Mouse (Mus musculus) T-cell, adult 2 months (primary cell): ENCODE results near the gene Smarcc2.
"Not testable (repeated sequence)": the region's sequence is repeated elsewhere in the genome, so short reads cannot be mapped to it uniquely, and the experiment has no call there.

Experiments
- DNase-seq: peaks from one replicate; pipeline ENCODE4 v3.0.0; 2022; ENCODE audit warnings: low spot score

Smarcc2 gene

GRCm38 (mm10) chr10:128442718-128443117 is 16.3 kb upstream of the Smarcc2 start:
- DNase-seq, result no peak

GRCm38 (mm10) chr10:128444354-128444753 is 14.7 kb upstream of the Smarcc2 start:
- no peak for DNase-seq

DNA sequence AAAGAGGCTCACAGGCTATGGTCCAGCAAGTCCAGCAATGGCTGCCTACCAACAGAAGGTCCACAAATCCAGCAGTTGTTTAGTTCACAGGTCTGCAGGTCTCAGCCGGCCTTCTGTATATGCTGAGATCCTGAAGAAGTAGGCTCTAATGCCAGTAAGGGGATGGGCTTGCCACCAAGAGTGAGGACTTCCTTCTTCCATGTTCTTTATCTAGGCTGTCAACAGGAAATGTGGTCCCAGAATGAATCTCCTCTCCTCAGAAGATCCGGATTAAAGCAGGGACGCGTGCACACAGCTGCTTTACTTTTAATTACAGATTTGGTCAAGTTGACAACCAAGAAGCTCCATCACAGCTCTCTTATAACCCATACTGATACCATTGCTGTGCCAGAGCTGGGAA is 13.6 kb upstream of the Smarcc2 start:
- no peak for DNase-seq

GRCm38 (mm10) chr10:128451014-128451413 is 8.0 kb upstream of the Smarcc2 start:
- DNase-seq, result no peak

GRCm38 (mm10) chr10:128454471-128454870 is 4.6 kb upstream of the Smarcc2 start:
- no peak for DNase-seq

DNA sequence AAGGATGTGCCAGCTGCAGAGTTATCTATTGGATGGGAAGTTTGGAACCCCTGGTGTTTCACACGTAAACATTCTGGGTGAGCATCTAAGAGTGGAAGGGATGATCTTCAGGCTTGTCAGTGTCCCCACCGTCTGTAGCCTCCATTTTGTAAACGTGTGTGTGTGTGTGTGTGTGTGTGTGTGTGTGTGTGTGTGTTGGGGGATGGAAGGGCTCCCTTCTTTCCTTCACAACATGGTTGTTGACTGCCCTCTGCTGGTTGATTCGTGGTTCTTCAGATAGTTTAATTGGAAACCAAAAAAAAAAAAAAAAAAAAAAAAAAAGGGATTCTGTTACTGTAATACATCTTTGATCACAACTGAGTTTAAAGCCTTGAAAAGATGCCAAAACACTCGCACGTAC is 3.8 kb upstream of the Smarcc2 start:
- DNase-seq, result peak; percentile 80

DNA sequence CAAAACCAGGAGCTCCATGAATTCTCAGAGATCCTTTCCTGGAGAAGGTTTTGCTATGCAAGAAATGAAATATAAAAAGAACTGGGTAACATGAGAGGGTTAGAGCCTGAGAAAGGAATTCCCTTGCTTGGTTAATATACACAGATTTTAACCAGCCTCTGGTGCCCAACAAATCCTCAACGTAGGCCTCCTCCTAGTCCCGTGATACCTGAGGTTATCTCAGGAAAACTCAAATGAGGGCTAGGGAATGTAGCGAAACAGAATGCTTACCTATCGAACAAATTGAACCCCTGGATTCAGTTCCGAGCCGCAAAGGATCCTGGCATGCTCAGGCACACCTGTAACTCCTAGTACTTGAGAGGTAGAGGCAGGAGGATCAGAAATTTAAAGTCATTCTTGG is 1.4 kb upstream of the Smarcc2 start:
- no peak for DNase-seq

- DNase-seq, result peak; percentile 75
Observed at GRCm38 (mm10) chr10:128458348-128458718, 715 bp upstream of the Smarcc2 start.

- DNase-seq, result peak; percentile 40
Observed at GRCm38 (mm10) chr10:128459409-128460269, 591 bp downstream of the Smarcc2 start.

- DNase-seq, result no peak
Observed at GRCm38 (mm10) chr10:128460270-128460630, 1.2 kb downstream of the Smarcc2 start.

- no peak for DNase-seq
Observed at GRCm38 (mm10) chr10:128474366-128474765, 15.3 kb downstream of the Smarcc2 start.

DNA sequence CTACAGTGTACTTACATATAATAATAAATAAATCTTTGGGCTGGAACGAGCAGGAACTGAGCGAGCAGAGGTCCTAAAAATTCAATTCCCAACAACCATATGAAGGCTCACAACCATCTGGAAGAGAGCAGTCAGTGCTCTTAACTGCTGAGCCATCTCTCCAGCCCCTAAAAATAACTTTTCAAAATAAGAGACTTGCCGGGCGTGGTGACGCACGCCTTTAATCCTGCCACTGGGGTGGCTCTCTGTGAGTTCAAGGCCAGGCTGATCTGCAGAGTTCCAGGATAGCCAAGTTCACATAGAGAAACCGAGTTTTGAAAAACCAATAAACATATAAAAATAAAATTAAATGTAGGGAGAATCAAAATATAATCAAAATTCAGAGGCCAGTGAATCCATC is 27.3 kb downstream of the Smarcc2 start:
- DNase-seq, result no peak

DNA sequence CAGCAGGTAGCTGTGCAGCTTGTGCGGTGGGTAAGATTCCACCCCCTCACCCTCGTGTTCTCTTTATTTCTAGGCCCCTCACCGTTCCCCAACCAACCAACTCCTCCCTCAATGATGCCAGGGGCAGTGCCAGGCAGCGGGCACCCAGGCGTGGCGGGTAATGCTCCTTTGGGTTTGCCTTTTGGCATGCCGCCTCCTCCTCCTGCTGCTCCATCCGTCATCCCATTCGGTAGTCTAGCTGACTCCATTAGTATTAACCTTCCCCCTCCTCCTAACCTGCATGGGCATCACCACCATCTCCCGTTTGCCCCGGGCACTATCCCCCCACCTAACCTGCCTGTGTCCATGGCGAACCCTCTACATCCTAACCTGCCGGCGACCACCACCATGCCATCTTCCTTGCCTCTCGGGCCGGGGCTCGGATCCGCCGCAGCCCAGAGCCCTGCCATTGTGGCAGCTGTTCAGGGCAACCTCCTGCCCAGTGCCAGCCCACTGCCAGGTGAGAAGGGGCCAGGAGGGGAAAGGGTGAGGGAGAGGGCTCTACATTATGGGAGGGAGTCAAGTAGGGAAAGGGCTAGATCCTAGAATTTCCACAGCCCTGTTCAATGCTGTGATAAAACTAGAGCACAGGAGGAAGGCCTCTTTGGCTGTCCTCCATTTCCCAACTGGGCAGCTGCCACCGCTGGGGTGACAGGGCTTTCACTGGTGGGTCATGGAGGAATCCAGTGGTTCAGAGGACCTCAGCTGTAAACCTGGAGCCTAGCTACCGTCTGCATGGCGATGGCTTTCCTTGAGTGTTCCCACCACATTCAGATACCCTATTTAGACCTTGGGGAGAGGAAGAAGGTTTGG is 29.0 kb downstream of the Smarcc2 start:
- no peak for DNase-seq

DNA sequence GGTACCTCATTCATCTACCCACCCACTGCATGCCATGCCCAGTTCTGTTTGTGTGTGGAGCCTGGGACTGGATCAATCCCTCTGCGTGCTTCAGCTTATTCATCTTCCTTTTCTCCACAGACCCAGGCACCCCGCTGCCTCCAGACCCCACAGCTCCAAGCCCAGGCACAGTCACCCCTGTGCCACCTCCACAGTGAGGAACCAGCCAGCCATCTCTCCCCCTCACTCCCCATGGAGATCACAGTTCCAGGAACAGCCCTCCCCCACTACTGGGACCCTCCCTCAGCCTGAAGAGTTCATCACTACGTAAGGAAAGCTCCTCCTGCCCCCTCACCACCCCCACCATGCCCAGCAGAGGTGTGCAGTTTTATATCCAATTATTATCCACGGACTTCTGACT is 29.7 kb downstream of the Smarcc2 start:
- DNase-seq, result no peak

GRCm38 (mm10) chr10:128489380-128489779 is 30.3 kb downstream of the Smarcc2 start:
- DNase-seq, result no peak

DNA sequence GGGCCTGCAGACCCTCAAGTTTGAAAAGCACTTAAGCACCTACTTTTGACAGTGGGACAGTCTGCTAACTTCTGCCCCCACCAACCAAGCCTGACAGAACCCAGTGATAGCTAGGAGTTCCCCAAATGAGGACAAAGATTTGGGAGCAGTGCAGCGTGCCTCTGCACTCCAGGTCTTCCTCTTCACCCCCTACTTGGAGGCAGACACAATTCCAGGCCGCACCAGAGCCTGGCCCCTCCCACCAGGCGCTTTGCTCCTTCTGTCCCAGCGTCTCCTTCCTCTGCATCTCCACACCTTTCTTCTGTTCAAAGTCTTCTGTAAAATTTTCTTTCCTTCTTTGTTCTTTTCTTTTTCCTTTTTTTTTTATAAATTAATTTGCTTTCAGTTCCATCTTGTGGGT is 30.7 kb downstream of the Smarcc2 start:
- DNase-seq, result no peak

DNA sequence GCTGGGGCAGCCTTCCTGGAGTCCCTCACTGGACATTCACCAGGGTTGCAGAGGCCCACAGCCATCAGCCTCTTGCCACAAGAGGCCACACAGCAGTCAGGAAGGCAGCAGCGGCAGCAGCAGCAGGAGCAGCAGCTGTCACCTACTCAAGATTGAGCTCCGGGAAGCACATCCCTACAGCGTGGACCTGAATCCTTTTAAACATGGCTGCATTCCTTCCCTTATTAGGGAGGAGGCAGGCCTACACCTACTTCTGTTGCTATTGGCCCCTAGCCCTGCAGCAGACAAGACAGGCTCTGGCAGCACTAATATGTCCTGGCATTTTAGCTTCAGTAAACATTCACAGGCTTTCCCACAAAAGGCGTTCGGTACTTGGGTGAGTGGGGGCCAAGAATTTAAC is 31.2 kb downstream of the Smarcc2 start:
- DNase-seq, result no peak

DNA sequence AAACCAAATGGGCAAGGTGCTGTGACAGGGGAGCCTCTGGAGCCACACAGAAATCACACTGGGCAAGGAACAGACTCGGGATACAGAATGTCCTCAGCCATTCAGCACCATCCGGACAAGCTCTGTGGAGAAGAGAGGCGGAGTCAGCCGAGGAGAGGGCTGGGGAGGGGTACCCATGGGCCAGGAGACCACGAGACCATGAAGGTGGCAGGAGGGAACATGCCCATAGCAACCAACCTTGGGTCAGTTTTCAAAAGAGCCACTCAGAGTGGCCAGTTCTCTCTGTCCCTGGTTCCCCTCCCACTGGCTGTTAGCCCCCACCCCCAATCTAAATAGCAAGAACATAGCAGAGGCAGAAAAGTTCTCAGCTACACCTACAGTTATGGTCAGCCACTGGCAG is 31.9 kb downstream of the Smarcc2 start:
- no peak for DNase-seq

- no peak for DNase-seq
Observed at GRCm38 (mm10) chr10:128491495-128491894, 32.4 kb downstream of the Smarcc2 start.

GRCm38 (mm10) chr10:128492051-128492450 is 33.0 kb downstream of the Smarcc2 start:
- DNase-seq, result not testable (repeated sequence)

DNA sequence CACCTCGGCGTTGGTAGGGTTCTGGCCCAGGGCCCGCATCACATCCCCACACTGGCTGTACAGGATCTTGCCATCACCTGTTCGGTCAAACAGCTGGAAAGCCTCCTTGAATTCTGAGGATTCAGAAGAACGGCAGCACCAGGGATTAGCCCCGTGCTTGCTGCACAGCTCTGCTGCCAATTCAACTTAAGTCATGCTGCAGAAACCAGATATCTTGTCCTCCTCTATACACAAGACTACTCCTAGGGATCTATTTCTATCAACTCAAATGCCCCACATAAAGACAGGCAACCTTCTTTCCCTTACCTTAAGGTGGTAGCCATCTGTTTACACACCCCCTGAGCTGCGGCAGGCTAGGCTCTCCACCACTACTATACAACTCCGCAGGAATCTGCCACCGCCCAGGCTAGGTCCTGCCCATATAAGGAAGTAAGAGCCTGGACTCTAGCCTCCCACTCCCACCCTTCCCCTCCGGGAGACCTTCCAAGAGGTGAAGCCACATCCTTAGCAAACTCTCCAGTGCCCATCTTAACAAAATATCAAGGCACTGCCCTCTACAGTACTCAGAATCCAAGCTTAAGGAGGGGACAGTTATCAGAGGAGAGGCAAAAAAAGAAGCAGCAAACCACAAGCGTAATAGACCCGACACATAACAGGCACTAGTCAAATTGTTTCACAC is 33.7 kb downstream of the Smarcc2 start:
- peak; percentile 35 for DNase-seq

- DNase-seq, result no peak
Observed at GRCm38 (mm10) chr10:128493319-128493694, 34.3 kb downstream of the Smarcc2 start.
